Mouse (Mus musculus) intestine, postnatal 0 days (tissue): ENCODE measurements around the gene Exoc2. TPM values are rescaled to one million over a fixed set of nuclear protein-coding genes. Genes with fewer than 3 reads are reported as not detected.

Experiments used
- ATAC-seq: fragments of 200-750 bp; cut with Nextera tagmentation; 2 replicates; pipeline ENCODE4 v1.8.0; 2017; ENCODE audit warnings: mild to moderate bottlenecking, moderate TSS enrichment, moderate library complexity
- H3K27ac ChIP-seq: fragments of 300-500 bp; sonication (generic); 2 replicates; pipeline ENCODE4 v1.5.1; 2014; ENCODE audit warnings: mild to moderate bottlenecking, low read depth, low read length, moderate library complexity
- H3K27me3 ChIP-seq: fragments of 300-500 bp; sonication (generic); replicated peaks from 2 replicates; pipeline ENCODE4 v1.6.1; 2014; ENCODE audit warnings: low read length, mixed read lengths; ENCODE audit not compliant: control insufficient read depth, insufficient read depth
- H3K36me3 ChIP-seq: fragments of 300-500 bp; sonication (generic); 2 replicates; pipeline ENCODE4 v1.6.1; 2014; ENCODE audit warnings: mild to moderate bottlenecking, moderate library complexity; ENCODE audit not compliant: control insufficient read depth, insufficient read depth
- H3K4me1 ChIP-seq: fragments of 300-500 bp; sonication (generic); replicated peaks from 2 replicates; pipeline ENCODE4 v1.6.1; 2014; ENCODE audit warnings: antibody characterized with exemption, low read length, mixed read lengths; ENCODE audit not compliant: control insufficient read depth, insufficient read depth
- H3K4me2 ChIP-seq: fragments of 300-500 bp; sonication (generic); replicated peaks from 2 replicates; pipeline ENCODE4 v1.6.1; 2014; ENCODE audit warnings: low read depth, mild to moderate bottlenecking, moderate library complexity
- H3K4me3 ChIP-seq: fragments of 300-500 bp; sonication (generic); 2 replicates; pipeline ENCODE4 v1.5.1; 2014; ENCODE audit warnings: low read depth, low read length
- H3K9ac ChIP-seq: fragments of 300-500 bp; sonication (generic); 2 replicates; pipeline ENCODE4 v1.6.1; 2014; ENCODE audit warnings: mild to moderate bottlenecking, low read depth, low read length
- H3K9me3 ChIP-seq: fragments of 300-500 bp; sonication (generic); 2 replicates; pipeline ENCODE4 v1.6.1; 2016; ENCODE audit warnings: mixed run types; ENCODE audit not compliant: control insufficient read depth
- CTCF ChIP-seq: sonication (generic); IDR thresholded peaks from 2 replicates; pipeline ENCODE4 v1.5.1; 2016; ENCODE audit warnings: low read depth, mild to moderate bottlenecking, control low read depth, antibody characterized with exemption, moderate library complexity
- WGBS: fragments of 180-500 bp; shearing (Covaris S2); extraction: QIAGEN DNeasy Blood & Tissue Kit; methylation state at CpG from one replicate; pipeline ENCODE4 v1.1.7; 2014; 5-methylcytosine and 5-hydroxymethylcytosine counted together
- polyA plus RNA-seq: library from polyadenylated mRNA; unstranded; fragments of >200 nt; fragmentation: Nextera tagmentation; extraction: Ambion mirVana; gene quantifications from 2 replicates; pipeline ENCODE4 v1.2.1, GENCODE M21; 2015

Exoc2 gene
- polyA plus RNA-seq, 1 experiment from 2014 or later: 10.7 TPM

DNA sequence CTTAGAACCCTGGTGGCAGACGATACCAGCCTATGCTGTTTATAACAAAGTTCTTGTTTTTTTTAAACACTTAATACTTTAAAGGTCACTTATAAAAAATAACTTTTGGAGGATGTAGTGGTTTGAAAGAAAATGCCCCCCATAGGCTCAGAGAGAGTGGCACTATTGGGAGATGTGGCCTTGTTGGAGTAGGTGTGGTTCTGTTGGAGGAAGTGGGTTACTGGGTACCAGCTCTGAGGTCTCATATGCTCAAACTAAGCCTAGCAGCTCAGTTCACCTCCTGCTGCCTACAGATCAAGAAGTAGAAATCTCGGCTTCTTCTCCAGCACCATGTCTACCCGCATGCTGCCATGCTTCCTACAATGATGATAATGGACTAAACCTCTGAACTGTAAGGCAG lies 98.1 kb downstream of the Exoc2 start:
- Histone ChIP-seq H3K27me3 (no peaks in the 10 kb centered on the region), H3K9me3 (no peaks in the 10 kb centered on the region), H3K9ac (no peak overlapping the region), H3K36me3 (peaks cover 37% of the 10 kb centered on the region), H3K4me3 (no peak overlapping the region), H3K4me1 (no peaks in the 10 kb centered on the region), H3K27ac (no peak overlapping the region), H3K4me2 (no peak overlapping the region)
- no peak for TF ChIP-seq CTCF
- 88% methylated on average over 3 of the region's 3 CpGs for WGBS
- no peak for ATAC-seq

GRCm38 (mm10) chr13:30873472-30873871 lies 100.4 kb downstream of the Exoc2 start:
- ATAC-seq: no peak
- H3K9me3 ChIP-seq: no peaks in the 10 kb centered on the region
- WGBS: 74% methylated on average over 1 of the region's 1 CpGs
- no peak overlapping the region for H3K4me3 ChIP-seq
- no peak overlapping the region for H3K27ac ChIP-seq
- TF ChIP-seq CTCF: no peak
- H3K27me3 ChIP-seq: no peaks in the 10 kb centered on the region
- no peak overlapping the region for H3K9ac ChIP-seq
- H3K4me2 ChIP-seq: no peak overlapping the region
- H3K4me1 ChIP-seq: no peaks in the 10 kb centered on the region
- peaks cover 44% of the 10 kb centered on the region for H3K36me3 ChIP-seq

DNA sequence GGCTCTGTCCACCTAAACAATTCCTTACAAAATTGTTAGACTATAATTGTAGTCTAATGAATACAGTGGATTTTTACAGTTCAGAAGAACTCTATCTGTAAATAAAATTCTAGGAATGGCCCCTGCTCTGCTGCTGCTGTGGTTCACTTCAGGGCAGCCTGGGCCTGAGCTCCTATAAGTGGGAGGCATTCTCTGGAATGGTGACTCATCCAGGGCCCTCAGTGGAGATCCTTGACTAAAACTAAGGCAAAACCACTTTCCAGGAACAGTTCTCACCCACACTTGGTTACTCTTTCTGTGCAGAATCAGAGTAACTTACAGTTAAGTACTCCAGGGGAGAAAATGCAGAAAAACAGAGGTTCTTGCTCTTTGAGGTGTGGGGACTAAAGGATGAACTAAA lies 108.4 kb downstream of the Exoc2 start:
- Histone ChIP-seq H3K36me3 (peaks cover 11% of the 10 kb centered on the region), H3K4me1 (no peaks in the 10 kb centered on the region), H3K9me3 (no peaks in the 10 kb centered on the region), H3K27ac (no peak overlapping the region), H3K9ac (no peak overlapping the region), H3K4me3 (no peak overlapping the region), H3K27me3 (no peaks in the 10 kb centered on the region), H3K4me2 (no peak overlapping the region)
- no peak for ATAC-seq
- no peak for TF ChIP-seq CTCF

DNA sequence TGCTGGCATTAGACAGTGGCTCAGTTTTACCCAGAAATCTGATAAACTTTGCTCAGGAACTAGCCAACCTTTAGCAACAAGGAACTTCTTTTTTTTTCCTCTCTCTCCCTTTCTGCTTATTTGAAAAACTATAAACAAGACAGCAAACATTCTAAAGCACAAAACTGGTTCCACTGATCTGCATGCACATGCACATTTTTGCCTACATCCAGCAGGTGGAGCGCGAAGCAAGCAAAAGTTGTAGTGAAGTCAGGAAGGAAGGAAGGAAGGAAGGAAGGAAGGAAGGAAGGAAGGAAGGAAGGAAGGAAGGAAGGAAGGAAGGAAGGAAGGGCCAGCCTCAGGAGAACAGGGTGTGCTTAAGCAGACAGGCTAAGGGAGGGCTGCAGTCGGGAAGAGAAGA lies 109.9 kb downstream of the Exoc2 start:
- Histone ChIP-seq H3K4me3 (no peak overlapping the region), H3K9me3 (no peaks in the 10 kb centered on the region), H3K27me3 (no peaks in the 10 kb centered on the region), H3K9ac (no peak overlapping the region), H3K4me2 (no peak overlapping the region), H3K4me1 (no peaks in the 10 kb centered on the region), H3K27ac (no peak overlapping the region), H3K36me3 (peaks cover 8% of the 10 kb centered on the region)
- no peak for ATAC-seq
- TF ChIP-seq CTCF: peak; percentile 42
- WGBS: 83% methylated on average over 3 of the region's 3 CpGs

- H3K4me2 ChIP-seq: no peak overlapping the region
- peaks cover 5% of the 10 kb centered on the region; the same call in 1 of the 2 replicates for H3K36me3 ChIP-seq
- no peak for TF ChIP-seq CTCF
- no peak overlapping the region for H3K27ac ChIP-seq
- H3K9ac ChIP-seq: no peak overlapping the region
- H3K9me3 ChIP-seq: no peaks in the 10 kb centered on the region
- 85% methylated on average over 3 of the region's 3 CpGs for WGBS
- H3K4me3 ChIP-seq: no peak overlapping the region
- no peak for ATAC-seq
- no peaks in the 10 kb centered on the region for H3K4me1 ChIP-seq
- H3K27me3 ChIP-seq: no peaks in the 10 kb centered on the region
These were observed 115.5 kb downstream of the Exoc2 start for GRCm38 (mm10) chr13:30858421-30858820.

- Histone ChIP-seq H3K4me2 (no peak overlapping the region), H3K9me3 (no peaks in the 10 kb centered on the region), H3K27ac (no peak overlapping the region), H3K27me3 (no peaks in the 10 kb centered on the region), H3K9ac (no peak overlapping the region), H3K4me3 (no peak overlapping the region), H3K36me3 (no peaks in the 10 kb centered on the region; the same call in 1 of the 2 replicates), H3K4me1 (no peaks in the 10 kb centered on the region)
- no peak for TF ChIP-seq CTCF
- WGBS: 68% methylated on average over 2 of the region's 2 CpGs
- no peak for ATAC-seq
These were observed 123.2 kb downstream of the Exoc2 start for GRCm38 (mm10) chr13:30850736-30851135.

GRCm38 (mm10) chr13:30848001-30848400 lies 125.9 kb downstream of the Exoc2 start:
- no peak for ATAC-seq
- WGBS: 60% methylated on average over 1 of the region's 1 CpGs
- no peaks in the 10 kb centered on the region for H3K4me1 ChIP-seq

More at GRCm38 (mm10) chr13:30848001-30848400, 125.9 kb downstream of the Exoc2 start:
- Histone ChIP-seq H3K9ac (no peak overlapping the region), H3K27me3 (no peaks in the 10 kb centered on the region), H3K9me3 (no peaks in the 10 kb centered on the region), H3K27ac (no peak overlapping the region), H3K4me3 (no peak overlapping the region), H3K36me3 (peaks cover 4% of the 10 kb centered on the region; the same call in 1 of the 2 replicates), H3K4me2 (no peak overlapping the region)
- no peak for TF ChIP-seq CTCF
